Mouse (Mus musculus): Measurements from ENCODE around the gene Mboat7. TPM values are rescaled to one million over a fixed set of nuclear protein-coding genes. Genes with fewer than 3 reads are reported as not detected.
"Not testable (repeated sequence)": the region's sequence is repeated elsewhere in the genome, so short reads cannot be mapped to it uniquely, and the experiment has no call there.

The Mboat7 gene
- 100 to 1,000 TPM; 121 to 124 TPM for total RNA-seq (2021)
- long read RNA-seq, experiment 1, transcript Mboat7-201 (8 exons, 2,878 nt) = major isoform, 41 of 78 reads
- long read RNA-seq, experiment 1, transcript Mboat7-206 (2 exons, 795 nt) = minor isoform, 17 of 78 reads
- long read RNA-seq, experiment 1, partial matches to known transcripts = 4 of 78 reads
- long read RNA-seq, experiment 1, other reads (novel, unspliced or antisense) = 16 of 78 reads
- long read RNA-seq, experiment 2, transcript Mboat7-206 (2 exons, 795 nt) = minor isoform, 21 of 103 reads
- long read RNA-seq, experiment 2, transcript Mboat7-201 (8 exons, 2,878 nt) = major isoform, 51 of 103 reads
- long read RNA-seq, experiment 2, partial matches to known transcripts = 4 of 103 reads
- long read RNA-seq, experiment 2, other reads (novel, unspliced or antisense) = 27 of 103 reads

GRCm38 (mm10) chr7:3692987-3693808 lies at the start of gene Mboat7:
TSS of gene Mboat7 (minus strand) at chr7:3693523.
- DNase-seq (ENCODE audit: low spot score in 2 of 2) = peak; percentile 97 to 99

DNA sequence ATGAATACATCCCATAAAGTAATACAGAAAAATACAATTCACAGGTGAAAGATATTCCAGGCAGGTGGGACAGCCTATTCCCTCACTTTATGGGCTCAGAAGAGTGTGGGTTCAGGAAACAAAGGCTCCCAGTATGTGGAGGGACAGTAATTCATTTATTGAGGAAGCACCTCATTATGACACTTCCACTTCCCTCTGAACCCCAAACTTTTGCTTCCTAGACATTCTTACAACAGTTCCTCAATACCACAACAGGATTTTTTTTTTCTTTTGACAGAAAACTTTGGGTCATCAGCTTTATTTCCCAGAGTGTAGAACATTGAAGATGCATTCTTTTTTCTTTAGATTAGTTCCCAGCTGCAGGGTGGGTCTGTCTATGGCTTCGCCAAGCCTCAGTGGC lies 39.4 kb upstream of the Mboat7 start:
- not testable (repeated sequence) for DNase-seq (ENCODE audit: low spot score in 2 of 2)

DNA sequence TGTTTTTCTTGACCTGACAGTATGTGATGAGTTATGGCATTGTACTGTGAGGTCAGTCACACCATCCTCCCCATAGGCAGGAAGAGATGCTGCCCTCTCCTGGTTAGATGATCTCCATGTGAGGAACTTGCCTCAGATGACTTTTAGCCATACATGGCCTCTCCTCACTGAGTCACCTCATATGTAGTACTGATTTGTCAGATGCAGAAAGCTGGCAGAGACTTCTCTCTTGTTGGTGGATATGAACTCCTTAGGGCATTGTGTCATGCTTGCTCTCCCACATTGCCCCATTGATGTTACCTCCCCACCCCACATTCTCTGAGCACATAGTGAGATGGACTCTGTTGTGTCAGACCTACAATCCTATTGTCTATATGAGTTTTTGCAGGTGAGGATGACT lies 32.1 kb upstream of the Mboat7 start:
- not testable (repeated sequence) for DNase-seq (ENCODE audit: low spot score in 2 of 2)

DNA sequence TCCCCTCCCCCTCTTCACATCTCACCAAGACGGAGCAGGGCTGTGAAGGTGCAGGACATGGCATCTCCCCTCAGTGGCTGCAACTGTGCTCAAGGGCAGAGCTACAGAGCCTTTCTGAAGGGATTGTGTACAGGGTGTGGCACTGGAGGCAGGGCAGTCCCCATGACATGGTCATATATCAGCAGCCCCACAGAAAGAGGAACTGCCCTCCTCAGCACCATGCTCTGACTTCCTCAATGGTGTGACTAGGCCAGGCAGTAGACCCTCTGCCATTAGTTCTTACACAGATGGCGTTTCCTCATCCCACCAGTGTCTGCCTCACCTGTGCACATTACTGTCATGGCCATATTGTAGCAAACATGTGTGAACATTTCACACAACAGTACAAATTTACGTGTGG lies 26.9 kb upstream of the Mboat7 start, which contains the start of gene Pirb:
Gene Pirb, minus strand, starts transcription at position 124 of the 400 bp plus-strand sequence.
- DNase-seq (ENCODE audit: low spot score in 2 of 2) = not testable (repeated sequence)

DNA sequence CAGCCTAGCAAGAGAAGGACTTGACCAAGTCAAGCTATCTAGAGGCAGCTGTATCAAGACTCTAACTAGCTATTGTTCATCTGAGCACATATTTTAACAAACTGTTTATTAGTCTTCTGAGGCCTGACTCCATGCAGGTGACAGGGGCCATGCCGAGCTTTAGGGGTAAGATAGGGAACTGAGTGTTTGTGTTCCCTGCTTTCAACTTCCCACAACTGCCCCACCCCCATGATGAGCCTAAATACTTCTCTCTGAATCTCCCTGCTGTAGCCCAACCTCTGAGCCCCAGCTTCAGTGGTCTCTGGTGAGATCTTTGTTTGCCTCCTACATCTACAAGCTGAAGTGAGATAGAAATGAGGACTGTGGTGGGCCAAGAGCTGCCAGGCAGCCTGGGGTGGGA lies 21.9 kb upstream of the Mboat7 start:
- no peak for DNase-seq (ENCODE audit: low spot score in 2 of 2)

DNA sequence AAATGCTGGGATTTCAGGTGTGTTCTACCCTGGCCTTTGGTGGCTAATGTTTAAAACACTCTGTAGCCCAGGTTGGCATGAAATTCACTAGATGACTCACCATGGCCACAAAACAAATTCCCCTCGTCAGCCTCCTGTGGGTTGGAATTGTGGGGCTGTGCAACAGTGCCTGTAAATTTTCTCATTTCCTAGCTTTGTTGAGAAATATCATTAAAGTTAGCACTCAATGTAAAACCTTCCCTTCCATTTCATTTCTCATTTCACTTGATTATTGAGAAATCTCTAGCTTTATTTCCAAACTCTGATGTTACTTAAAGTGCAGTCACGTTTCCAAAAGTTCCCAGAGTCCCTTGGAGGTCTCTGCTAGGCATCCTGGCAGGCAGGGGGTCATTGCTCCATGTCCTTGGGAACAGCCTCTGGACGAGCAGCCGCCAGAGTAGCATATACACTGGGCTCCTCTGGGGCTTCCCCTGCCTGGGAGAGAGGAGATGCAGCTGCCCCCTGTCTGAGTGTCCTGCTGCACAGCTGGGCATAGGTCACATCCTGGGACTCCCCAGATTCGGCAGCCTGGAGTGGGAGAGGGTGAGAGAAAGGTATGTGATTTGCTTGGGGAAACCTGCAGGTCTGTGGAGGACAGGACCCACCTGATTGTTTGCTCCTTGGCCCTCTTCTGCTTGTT lies 19.1 kb upstream of the Mboat7 start:
- no peak for DNase-seq (ENCODE audit: low spot score in 2 of 2)

DNA sequence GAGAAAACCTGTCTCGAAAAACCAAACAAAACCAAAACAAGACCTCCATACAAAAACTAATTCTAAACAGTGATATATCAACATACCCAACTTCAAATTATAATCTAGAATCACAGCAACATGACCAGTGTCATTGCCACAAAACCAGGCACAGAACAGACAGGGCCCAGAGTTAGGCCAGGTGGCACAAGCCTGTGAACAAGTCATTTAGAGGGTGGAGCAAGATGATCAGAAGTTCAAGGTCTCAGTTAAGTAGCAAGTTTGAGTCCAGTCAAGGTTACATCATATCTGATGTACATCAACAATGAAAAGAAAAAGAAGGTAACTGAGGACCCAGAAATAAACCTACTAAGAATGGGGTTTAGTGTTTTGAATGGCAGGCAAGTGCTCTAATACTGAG lies 15.7 kb upstream of the Mboat7 start:
- DNase-seq (ENCODE audit: low spot score in 2 of 2) = no peak

DNA sequence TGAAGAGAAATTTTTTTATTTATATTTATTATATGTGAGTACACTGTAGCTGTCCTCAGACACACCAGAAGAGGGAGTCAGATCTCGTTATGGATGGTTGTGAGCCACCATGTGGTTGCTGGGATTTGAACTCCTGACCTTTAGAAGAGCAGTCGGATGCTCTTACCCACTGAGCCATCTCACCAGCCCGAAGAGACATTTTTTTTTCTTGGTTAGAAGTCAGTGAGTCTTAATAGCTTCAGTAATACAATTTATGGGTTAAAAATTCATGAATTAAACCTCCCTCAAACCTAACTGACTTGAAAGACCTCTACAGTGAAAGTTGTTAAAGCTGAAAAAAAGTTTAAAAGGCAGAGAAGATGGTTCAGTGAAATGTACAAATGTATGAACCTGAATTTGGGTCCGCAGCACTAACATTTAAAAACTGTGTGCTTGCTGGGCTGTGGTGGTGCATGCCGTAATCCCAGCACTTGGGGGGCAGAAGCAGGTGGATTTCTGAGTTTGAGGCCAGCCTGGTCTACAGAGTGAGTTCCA lies 15.2 kb upstream of the Mboat7 start:
- not testable (repeated sequence) for DNase-seq (ENCODE audit: low spot score in 2 of 2)

- no peak for DNase-seq (ENCODE audit: low spot score in 2 of 2)
Observed at GRCm38 (mm10) chr7:3707568-3708413, 14.5 kb upstream of the Mboat7 start.

GRCm38 (mm10) chr7:3707027-3707426 lies 13.7 kb upstream of the Mboat7 start:
- no peak for DNase-seq (ENCODE audit: low spot score in 2 of 2)

GRCm38 (mm10) chr7:3706343-3706934 lies 13.1 kb upstream of the Mboat7 start:
- no peak for DNase-seq (ENCODE audit: low spot score in 2 of 2)

DNA sequence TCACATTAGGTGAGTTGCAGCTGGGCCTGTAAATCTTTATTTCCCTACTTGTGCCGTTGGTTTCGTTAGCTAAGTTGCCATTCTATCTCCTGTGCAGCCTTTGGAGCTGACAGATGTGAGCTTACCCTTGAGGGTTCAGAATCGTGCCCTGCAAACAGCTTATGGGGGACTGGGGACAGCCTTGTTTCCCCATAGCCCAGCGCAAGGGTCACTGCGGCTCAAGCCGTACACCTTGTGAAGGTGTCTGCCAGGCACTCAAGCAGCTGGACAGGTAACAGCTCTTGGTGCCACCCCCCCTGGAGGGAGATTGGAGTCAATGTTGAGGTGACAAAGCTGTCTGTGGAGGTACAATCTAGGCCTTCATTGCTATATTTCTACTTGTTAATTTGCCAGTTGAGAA lies 12.6 kb upstream of the Mboat7 start:
- no peak for DNase-seq (ENCODE audit: low spot score in 2 of 2)

DNA sequence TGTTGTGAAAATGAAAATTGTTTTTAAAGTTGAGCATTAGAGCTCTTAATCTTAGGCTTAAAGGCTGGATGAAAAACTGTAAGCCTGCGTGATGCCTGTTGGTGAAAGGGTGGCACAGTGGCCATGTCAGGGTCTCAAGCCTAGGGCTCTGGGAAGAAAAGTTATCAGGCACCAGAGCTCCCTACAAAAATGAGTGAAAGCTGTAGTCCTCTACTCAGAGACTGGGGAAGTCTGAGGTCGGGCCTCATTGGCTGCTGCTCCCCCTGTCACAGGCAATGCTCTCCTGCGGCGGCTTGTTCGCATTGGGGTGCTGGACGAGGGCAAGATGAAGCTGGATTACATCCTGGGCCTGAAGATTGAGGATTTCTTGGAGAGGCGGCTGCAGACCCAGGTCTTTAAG lies 12.1 kb upstream of the Mboat7 start:
- DNase-seq (ENCODE audit: low spot score in 2 of 2) = not testable (repeated sequence)

GRCm38 (mm10) chr7:3704475-3704874 lies 11.2 kb upstream of the Mboat7 start:
- no peak for DNase-seq (ENCODE audit: low spot score in 2 of 2)

DNA sequence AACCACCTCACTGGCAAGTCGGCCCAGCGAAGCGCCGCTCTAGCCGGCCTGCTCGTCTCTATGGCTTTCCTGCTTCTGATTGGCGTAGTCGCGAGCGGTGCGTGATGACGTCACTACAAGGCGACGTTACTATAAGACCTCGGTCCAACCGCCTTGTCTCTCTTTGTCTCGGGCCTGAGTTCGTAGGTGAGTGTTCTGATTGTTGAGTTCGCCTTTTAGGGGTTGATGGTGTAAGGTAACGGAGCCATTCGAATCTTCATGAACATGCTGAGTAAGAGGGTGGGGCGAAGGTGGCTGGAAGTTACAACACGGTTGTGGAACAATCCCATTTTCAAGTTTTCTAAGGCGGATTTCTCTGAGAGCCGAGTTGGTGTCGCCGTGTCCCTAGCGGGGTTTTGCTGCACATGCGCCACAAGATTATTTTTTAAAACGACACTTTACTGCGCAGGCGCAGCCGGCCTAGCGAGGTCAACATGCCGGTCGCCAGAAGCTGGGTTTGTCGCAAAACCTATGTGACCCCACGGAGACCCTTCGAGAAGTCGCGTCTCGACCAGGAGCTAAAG lies 10.6 kb upstream of the Mboat7 start, which contains the start of gene Rps9:
Gene Rps9, plus strand, starts transcription at position 115 of the 563 bp plus-strand sequence.
- peak; percentile 98 for DNase-seq (ENCODE audit: low spot score in 2 of 2)

GRCm38 (mm10) chr7:3703148-3703878 lies 10.0 kb upstream of the Mboat7 start:
- DNase-seq (ENCODE audit: low spot score in 2 of 2) = no peak

- peak in 1 of 2 experiments; percentile 50 for DNase-seq (ENCODE audit: low spot score in 2 of 2)
Observed at GRCm38 (mm10) chr7:3698471-3698870, 5.1 kb upstream of the Mboat7 start.

- not testable (repeated sequence) for DNase-seq (ENCODE audit: low spot score in 2 of 2)
Observed at GRCm38 (mm10) chr7:3694949-3695305, 1.6 kb upstream of the Mboat7 start.

All from layer of hippocampus, postnatal 14 days (tissue).